Mouse (Mus musculus) G1E (cell line): ENCODE results near the gene B3gat1.

Experiments
- CTCF ChIP-seq: IDR thresholded peaks from 2 replicates; pipeline ENCODE4 v1.5.1; 2012; ENCODE audit warnings: low read depth, low read length, inconsistent platforms, mixed read lengths
- GATA2 ChIP-seq: IDR thresholded peaks from 2 replicates; pipeline ENCODE4 v1.6.1; 2012; ENCODE audit warnings: low read depth, low read length, inconsistent platforms, borderline replicate concordance
- TAL1 ChIP-seq: conservative IDR thresholded peaks from 2 replicates; pipeline ENCODE4 v1.6.1; 2012; ENCODE audit warnings: low read depth, low read length, inconsistent platforms, mixed read lengths

DNA sequence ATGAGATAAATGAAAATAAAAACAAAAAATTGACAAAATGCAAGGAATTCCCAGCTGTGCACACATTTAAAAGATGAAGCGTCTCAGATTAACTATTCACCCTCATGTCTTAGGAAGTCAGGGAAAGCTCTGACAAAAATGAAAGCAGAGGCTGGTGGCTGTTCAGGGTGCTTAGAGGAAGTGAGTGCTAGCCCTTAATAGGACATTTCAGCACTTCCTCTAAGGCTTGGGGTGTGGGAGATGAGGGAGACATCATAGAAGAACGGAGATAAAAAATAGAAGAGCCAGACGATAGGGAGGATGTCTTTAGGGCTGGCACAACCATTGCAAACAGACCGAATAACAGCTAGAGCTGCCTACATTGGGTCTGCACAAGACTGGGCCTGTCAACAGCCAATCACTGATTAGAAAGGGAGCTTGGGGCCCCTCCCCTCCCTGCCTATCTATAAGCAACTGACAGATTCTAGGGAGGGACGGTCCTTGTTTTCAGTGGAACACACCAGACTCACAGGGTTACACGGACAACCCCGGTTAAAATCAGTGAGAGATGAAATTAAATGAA is 50.0 kb downstream of the B3gat1 start:
- TF ChIP-seq GATA2 (no peak), CTCF (no peak), TAL1 (no peak)
